Mouse (Mus musculus) heart, adult 2 months (tissue): ENCODE data around the gene Cysrt1.

ENCODE experiments used
- CTCF ChIP-seq: fragments of 200-600 bp; IDR thresholded peaks from 2 replicates; pipeline ENCODE4 v1.8.1; 2022; ENCODE audit warnings: antibody characterized with exemption, mild to moderate bottlenecking, moderate library complexity
- EP300 ChIP-seq: fragments of 200-500 bp; IDR thresholded peaks from 2 replicates; pipeline ENCODE4 v1.6.1; 2011; ENCODE audit warnings: low read depth, low read length, control low read depth; ENCODE audit not compliant: insufficient read depth
- POLR2A ChIP-seq: fragments of 200-500 bp; IDR thresholded peaks from 2 replicates; pipeline ENCODE4 v1.6.1; 2011; ENCODE audit warnings: mild to moderate bottlenecking, low read depth, low read length, control low read depth; ENCODE audit not compliant: insufficient read depth

DNA sequence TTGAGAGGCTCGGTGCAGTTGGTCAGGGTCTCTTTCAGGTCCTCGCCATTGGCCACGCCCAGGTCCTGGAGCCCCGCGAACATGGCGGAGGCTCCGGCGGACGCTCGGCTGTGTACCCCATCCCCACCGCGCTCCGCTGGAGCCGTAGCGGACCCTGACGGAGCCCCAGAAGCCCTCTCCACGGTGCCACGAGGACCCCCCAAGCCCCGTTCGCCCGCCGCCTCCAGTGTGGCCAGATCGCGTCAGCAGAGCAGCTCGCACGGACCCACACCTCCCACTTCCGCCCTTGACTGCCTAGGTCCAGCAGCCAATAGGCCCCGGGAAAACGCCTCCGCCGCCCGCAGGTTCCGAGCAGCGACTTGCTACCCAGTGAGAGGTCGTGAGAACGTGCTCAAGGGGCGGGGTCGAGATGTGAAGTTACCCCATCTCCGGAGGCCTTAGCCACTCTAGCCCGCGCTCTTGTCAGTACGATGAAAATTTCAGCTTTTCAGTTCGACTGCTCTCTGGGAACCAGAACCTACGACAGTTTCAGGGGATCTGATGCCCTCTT, 31.1 kb downstream of the Cysrt1 start, which contains the start of gene Nelfb:
- no peak for TF ChIP-seq CTCF
- TF ChIP-seq POLR2A, result peak; percentile 68
- TF ChIP-seq EP300, result 0 out of 2 replicates have a peak, but pooled peaks have one; percentile 28
